ENCODE assay signal across 15 mouse cellular contexts in genomic region chr12:99311303-99311702, GRCm38 (mm10).
DNase-seq lines count a peak whose midpoint lies in the region; ATAC-seq and TF ChIP-seq lines count a peak whose summit lies in the region.
"Had no signal": no experiment of that assay in that cellular context is flagged by ENCODE, and none has a peak within 500 bp of the region (broad histone marks: within the 10 kb centered on the region; RNA-seq: fewer than 3 reads in every experiment).

No protein-coding gene starts in this region.

- H3K36me3 ChIP-seq in forebrain, embryonic 13.5 days (ENCODE audit: poor library complexity, severe bottlenecking): peaks cover 2% of the 10 kb centered on the region; the same call in 1 of the 2 replicates
- H3K36me3 ChIP-seq in forebrain, embryonic 16.5 days (ENCODE audit: control insufficient read depth, insufficient read depth): no peaks in the 10 kb centered on the region
- peaks cover under 1% of the 10 kb centered on the region; the same call in 1 of the 2 replicates for H3K36me3 ChIP-seq in midbrain, embryonic 12.5 days
- H3K36me3 ChIP-seq in midbrain, embryonic 16.5 days (ENCODE audit: control insufficient read depth, insufficient read depth, low read length): no peaks in the 10 kb centered on the region
- H3K36me3 ChIP-seq in hindbrain, postnatal 0 days (ENCODE audit: insufficient read depth, low read length): no peaks in the 10 kb centered on the region
- H3K36me3 ChIP-seq: lung, embryonic 15.5 days had no signal

- 56% methylated on average over 3 of the region's 3 CpGs for WGBS in forebrain, embryonic 13.5 days
- WGBS in forebrain, embryonic 16.5 days: 48% methylated on average over 3 of the region's 3 CpGs
- WGBS in midbrain, embryonic 12.5 days: 51% methylated on average over 3 of the region's 3 CpGs
- 30% methylated on average over 3 of the region's 3 CpGs for WGBS in midbrain, embryonic 16.5 days
- WGBS in hindbrain, postnatal 0 days: 38% methylated on average over 3 of the region's 3 CpGs

- H3K9ac ChIP-seq in forebrain, embryonic 13.5 days: no peak overlapping the region
- H3K9ac ChIP-seq in forebrain, embryonic 16.5 days (replicated peaks; ENCODE audit: low read depth, low read length): no peak overlapping the region
- H3K9ac ChIP-seq in midbrain, embryonic 12.5 days (replicated peaks): no peak overlapping the region
- H3K9ac ChIP-seq in midbrain, embryonic 16.5 days (ENCODE audit: low read depth, low read length): no peak overlapping the region
- no peak overlapping the region for H3K9ac ChIP-seq in hindbrain, postnatal 0 days (replicated peaks; ENCODE audit: low read length)
- H3K9ac ChIP-seq: lung, embryonic 15.5 days had no signal

- peaks cover 48% of the 10 kb centered on the region for H3K4me1 ChIP-seq in forebrain, embryonic 13.5 days
- H3K4me1 ChIP-seq in forebrain, embryonic 16.5 days (replicated peaks; ENCODE audit: control insufficient read depth, insufficient read depth, low read length): peaks cover 26% of the 10 kb centered on the region
- H3K4me1 ChIP-seq in midbrain, embryonic 12.5 days: peaks cover 45% of the 10 kb centered on the region
- peaks cover 21% of the 10 kb centered on the region for H3K4me1 ChIP-seq in midbrain, embryonic 16.5 days (ENCODE audit: control insufficient read depth, insufficient read depth, low read length)
- H3K4me1 ChIP-seq in hindbrain, postnatal 0 days (ENCODE audit: insufficient read depth, low read length): peaks cover 15% of the 10 kb centered on the region

- peak overlapping the region; percentile 41 for H3K27ac ChIP-seq in forebrain, embryonic 13.5 days
- no peak overlapping the region for H3K27ac ChIP-seq in forebrain, embryonic 16.5 days (ENCODE audit: low read length)
- peak overlapping the region; percentile 56 for H3K27ac ChIP-seq in midbrain, embryonic 12.5 days (replicated peaks)
- no peak overlapping the region for H3K27ac ChIP-seq in midbrain, embryonic 16.5 days (ENCODE audit: low read length)
- H3K27ac ChIP-seq in hindbrain, postnatal 0 days: no peak overlapping the region
- H3K27ac ChIP-seq: lung, embryonic 15.5 days had no signal

- TF ChIP-seq CTCF in hindbrain, postnatal 0 days (IDR thresholded peaks at IDR 0.05; ENCODE audit: low read depth): no peak

- H3K27me3 ChIP-seq in forebrain, embryonic 13.5 days: no peaks in the 10 kb centered on the region
- H3K27me3 ChIP-seq in forebrain, embryonic 16.5 days (replicated peaks; ENCODE audit: control insufficient read depth, insufficient read depth, low read length): no peaks in the 10 kb centered on the region
- no peaks in the 10 kb centered on the region for H3K27me3 ChIP-seq in midbrain, embryonic 12.5 days
- H3K27me3 ChIP-seq in midbrain, embryonic 16.5 days (ENCODE audit: control insufficient read depth, insufficient read depth, low read depth, low read length): no peaks in the 10 kb centered on the region
- no peaks in the 10 kb centered on the region for H3K27me3 ChIP-seq in hindbrain, postnatal 0 days (ENCODE audit: insufficient read depth, low read length)
- H3K27me3 ChIP-seq: lung, embryonic 15.5 days had no signal

- H3K9me3 ChIP-seq in forebrain, embryonic 13.5 days (replicated peaks): peaks cover 5% of the 10 kb centered on the region; the same call in 1 of the 2 replicates
- H3K9me3 ChIP-seq in forebrain, embryonic 16.5 days (ENCODE audit: control insufficient read depth, low read length): no peaks in the 10 kb centered on the region
- peaks cover 4% of the 10 kb centered on the region; the same call in 1 of the 2 replicates for H3K9me3 ChIP-seq in midbrain, embryonic 12.5 days
- no peaks in the 10 kb centered on the region for H3K9me3 ChIP-seq in midbrain, embryonic 16.5 days (replicated peaks; ENCODE audit: control insufficient read depth, low read length, poor library complexity, severe bottlenecking)
- H3K9me3 ChIP-seq in hindbrain, postnatal 0 days (ENCODE audit: low read length): no peaks in the 10 kb centered on the region
- H3K9me3 ChIP-seq: lung, embryonic 15.5 days had no signal

- H3K4me2 ChIP-seq in forebrain, embryonic 13.5 days: no peak overlapping the region
- no peak overlapping the region for H3K4me2 ChIP-seq in forebrain, embryonic 16.5 days (ENCODE audit: low read length)
- no peak overlapping the region for H3K4me2 ChIP-seq in midbrain, embryonic 12.5 days (replicated peaks)
- no peak overlapping the region for H3K4me2 ChIP-seq in midbrain, embryonic 16.5 days (ENCODE audit: low read length)
- H3K4me2 ChIP-seq in hindbrain, postnatal 0 days (ENCODE audit: low read depth, low read length): no peak overlapping the region
- H3K4me2 ChIP-seq: liver, embryonic 11.5 days; lung, embryonic 15.5 days had no signal

- peak; percentile 46 for DNase-seq in hindbrain, postnatal 0 days (ENCODE audit: low spot score)
- peak; percentile 47 to 72 for DNase-seq in thymus, postnatal 36 days
- no peak for DNase-seq in embryo, embryonic 10.5 days (ENCODE audit: low spot score)
- DNase-seq in cerebellum, adult 9-11 months: no peak
- DNase-seq: adrenal gland, postnatal 25 days; heart, postnatal 14 days; kidney, postnatal 10 days; layer of hippocampus, adult 9-11 months had no signal

- ATAC-seq in forebrain, embryonic 13.5 days: no peak
- no peak for ATAC-seq in forebrain, embryonic 16.5 days
- ATAC-seq in midbrain, embryonic 12.5 days (ENCODE audit: low FRiP score, low read depth): no peak
- no peak for ATAC-seq in midbrain, embryonic 16.5 days
- no peak for ATAC-seq in hindbrain, postnatal 0 days
- ATAC-seq: intestine, postnatal 0 days had no signal

- H3K4me3 ChIP-seq in forebrain, embryonic 13.5 days: no peak overlapping the region
- no peak overlapping the region for H3K4me3 ChIP-seq in forebrain, embryonic 16.5 days (replicated peaks; ENCODE audit: low read length)
- no peak overlapping the region for H3K4me3 ChIP-seq in midbrain, embryonic 12.5 days
- no peak overlapping the region for H3K4me3 ChIP-seq in midbrain, embryonic 16.5 days (ENCODE audit: low read depth, low read length)
- H3K4me3 ChIP-seq in hindbrain, postnatal 0 days (ENCODE audit: low read length): no peak overlapping the region
- H3K4me3 ChIP-seq: lung, embryonic 15.5 days had no signal

Comparison
In these comparisons a context has a peak if more than half of its experiments do, and no peak if none do; other contexts are left out.
1. H3K27ac ChIP-seq: peak in forebrain, embryonic 13.5 days (single experiment) and midbrain, embryonic 12.5 days (single experiment); none in forebrain, embryonic 16.5 days (single experiment), midbrain, embryonic 16.5 days (single experiment) and hindbrain, postnatal 0 days (single experiment).
2. DNase-seq: peak in hindbrain, postnatal 0 days (single experiment) and thymus, postnatal 36 days (2 of 2); none in embryo, embryonic 10.5 days (single experiment) and cerebellum, adult 9-11 months (single experiment).